Mouse (Mus musculus) liver, adult 2 months (tissue): Measurements from ENCODE around the gene Ccdc12.

Source experiments
- CTCF ChIP-seq: fragments of 200-500 bp; IDR thresholded peaks from 2 replicates; pipeline ENCODE4 v1.5.1; 2011; ENCODE audit warnings: low read depth, low read length, control low read depth
- POLR2A ChIP-seq: fragments of 200-500 bp; IDR thresholded peaks from 2 replicates; pipeline ENCODE4 v1.6.1; 2011; ENCODE audit warnings: low read length, control low read depth; ENCODE audit not compliant: insufficient read depth; ENCODE audit errors: extremely low read depth

- TF ChIP-seq CTCF (no peak), POLR2A (no peak)
Measured at GRCm38 (mm10) chr9:110611471-110611870, 44.8 kb upstream of the Ccdc12 start.
